Mouse (Mus musculus) brain, embryonic 14.5 days (tissue): ENCODE measurements around the gene Fam187a.

ENCODE experiments used
- CTCF ChIP-seq: fragments of 200-500 bp; IDR thresholded peaks from 2 replicates; pipeline ENCODE4 v1.5.1; 2012; ENCODE audit warnings: inconsistent platforms, mild to moderate bottlenecking, moderate library complexity, borderline replicate concordance; ENCODE audit not compliant: insufficient read depth, insufficient read length; ENCODE audit errors: extremely low read depth
- POLR2A ChIP-seq: fragments of 200-500 bp; IDR thresholded peaks from 2 replicates; pipeline ENCODE4 v1.6.1; 2012; ENCODE audit warnings: mild to moderate bottlenecking, inconsistent platforms, borderline replicate concordance; ENCODE audit not compliant: poor library complexity, insufficient read depth, insufficient read length, severe bottlenecking; ENCODE audit errors: extremely low read depth

DNA sequence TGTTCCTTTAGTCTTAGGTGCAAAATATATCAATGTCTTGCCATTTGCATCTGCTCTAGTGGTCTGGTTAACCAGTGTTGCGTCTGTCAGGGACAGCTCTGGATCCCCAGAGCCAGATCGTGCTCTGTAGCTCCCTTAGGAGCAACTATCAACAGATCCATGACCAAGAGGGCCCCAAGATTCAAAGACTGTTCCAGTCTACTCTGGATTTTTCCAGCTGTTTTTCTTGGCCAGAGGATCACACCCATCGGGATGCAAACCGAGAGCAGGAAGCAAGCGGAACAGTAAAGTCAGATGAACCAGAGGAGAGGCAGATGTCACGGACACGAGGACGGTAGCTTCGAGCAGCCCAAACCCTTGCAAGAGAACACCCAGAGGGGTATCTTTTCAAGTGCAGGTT is 48.8 kb upstream of the Fam187a start:
- no peak for TF ChIP-seq CTCF
- TF ChIP-seq POLR2A: no peak
